Mouse (Mus musculus) midbrain, postnatal 0 days (tissue): ENCODE measurements at regions not wholly inside any gene's neighbourhood (a gene's known extent, or its start where the extent isn't known, plus 50 kb on each side); places are given as distances from the start of the nearest gene placed in this dataset.

Source experiments
- ATAC-seq: fragments of 200-750 bp; cut with Nextera tagmentation; 2 replicates; pipeline ENCODE4 v1.8.0; 2017; ENCODE audit warnings: moderate number of reproducible peaks, mild to moderate bottlenecking, moderate TSS enrichment, moderate library complexity; ENCODE audit not compliant: low FRiP score
- DNase-seq: peaks from one replicate; pipeline ENCODE4 v3.0.0-alpha.2; 2015; ENCODE audit warnings: low spot score
- H3K27ac ChIP-seq: fragments of 300-500 bp; sonication (generic); 2 replicates; pipeline ENCODE4 v1.5.1; 2014; ENCODE audit warnings: low read depth, mild to moderate bottlenecking, low read length, mixed read lengths
- H3K27me3 ChIP-seq: fragments of 300-500 bp; sonication (generic); 2 replicates; pipeline ENCODE4 v1.6.1; 2014; ENCODE audit warnings: low read length, control low read depth, mixed read lengths; ENCODE audit not compliant: insufficient read depth
- H3K36me3 ChIP-seq: fragments of 300-500 bp; sonication (generic); 2 replicates; pipeline ENCODE4 v1.6.1; 2014; ENCODE audit warnings: low read length, control low read depth, mixed read lengths; ENCODE audit not compliant: insufficient read depth
- H3K4me1 ChIP-seq: fragments of 300-500 bp; sonication (generic); 2 replicates; pipeline ENCODE4 v1.6.1; 2014; ENCODE audit warnings: mild to moderate bottlenecking, control low read depth, antibody characterized with exemption, low read length, mixed read lengths; ENCODE audit not compliant: insufficient read depth
- H3K4me2 ChIP-seq: fragments of 300-500 bp; sonication (generic); 2 replicates; pipeline ENCODE4 v1.6.1; 2014; ENCODE audit warnings: low read depth, mild to moderate bottlenecking, low read length, mixed read lengths; ENCODE audit not compliant: poor library complexity, severe bottlenecking
- H3K4me3 ChIP-seq: fragments of 300-500 bp; sonication (generic); 2 replicates; pipeline ENCODE4 v1.5.1; 2014; ENCODE audit warnings: low read depth, mild to moderate bottlenecking, low read length, moderate library complexity
- H3K9ac ChIP-seq: fragments of 300-500 bp; sonication (generic); replicated peaks from 2 replicates; pipeline ENCODE4 v1.6.1; 2014; ENCODE audit warnings: mild to moderate bottlenecking, low read length, moderate library complexity, mixed read lengths; ENCODE audit not compliant: poor library complexity, severe bottlenecking
- H3K9me3 ChIP-seq: fragments of 300-500 bp; sonication (generic); 2 replicates; pipeline ENCODE4 v1.6.1; 2016; ENCODE audit warnings: low read length, control low read depth
- CTCF ChIP-seq: IDR thresholded peaks from 2 replicates; pipeline ENCODE4 v1.5.1; 2016; ENCODE audit warnings: antibody characterized with exemption, mild to moderate bottlenecking
- WGBS: fragments of 180-500 bp; shearing (Covaris S2); extraction: QIAGEN DNeasy Blood & Tissue Kit; methylation state at CpG from one replicate; pipeline ENCODE4 v1.1.7; 2014; 5-methylcytosine and 5-hydroxymethylcytosine counted together

DNA sequence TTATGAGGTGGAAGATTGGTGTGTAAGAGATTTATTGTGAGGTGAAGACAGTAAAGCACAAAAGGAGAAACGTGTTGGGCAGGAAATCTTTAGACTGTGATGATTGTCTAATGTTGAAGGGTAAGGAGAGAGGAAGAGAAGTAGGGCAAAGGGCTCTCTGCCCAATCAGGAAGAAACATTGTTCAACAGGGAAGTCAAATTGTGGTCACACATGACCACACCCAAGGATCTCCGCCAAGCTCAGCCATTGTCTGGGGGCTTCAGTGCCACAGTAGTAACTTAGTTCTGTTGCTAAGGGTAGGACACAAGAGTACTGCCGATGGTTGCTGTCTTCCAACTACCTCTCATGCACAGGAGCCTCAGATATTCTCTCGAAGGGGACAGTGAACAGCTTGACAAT, 127.0 kb upstream of the Cdc42ep3 start:
- H3K9ac ChIP-seq, result no peak overlapping the region
- no peaks in the 10 kb centered on the region for H3K27me3 ChIP-seq
- no peak for TF ChIP-seq CTCF
- DNase-seq (no peak), ATAC-seq (no peak)
- no peaks in the 10 kb centered on the region for H3K4me1 ChIP-seq
- H3K27ac ChIP-seq, result no peak overlapping the region
- 81% methylated on average over 4 of the region's 4 CpGs for WGBS
- no peak overlapping the region for H3K4me2 ChIP-seq
- H3K36me3 ChIP-seq, result no peaks in the 10 kb centered on the region
- H3K9me3 ChIP-seq, result no peaks in the 10 kb centered on the region
- H3K4me3 ChIP-seq, result no peak overlapping the region

- Histone ChIP-seq H3K4me2 (no peak overlapping the region), H3K9me3 (no peaks in the 10 kb centered on the region), H3K27ac (no peak overlapping the region), H3K9ac (no peak overlapping the region), H3K4me3 (no peak overlapping the region), H3K36me3 (no peaks in the 10 kb centered on the region), H3K27me3 (no peaks in the 10 kb centered on the region), H3K4me1 (no peaks in the 10 kb centered on the region)
- 85% methylated on average over 5 of the region's 5 CpGs for WGBS
- no peak for TF ChIP-seq CTCF
- ATAC-seq, result no peak
- no peak for DNase-seq
Observed at GRCm38 (mm10) chr17:79485239-79485638, 126.4 kb upstream of the Rmdn2 start.

- ATAC-seq (no peak), DNase-seq (no peak)
- no peaks in the 10 kb centered on the region for H3K27me3 ChIP-seq
- no peak overlapping the region for H3K27ac ChIP-seq
- H3K4me3 ChIP-seq, result no peak overlapping the region
- no peak for TF ChIP-seq CTCF
- H3K9ac ChIP-seq, result no peak overlapping the region
- no peaks in the 10 kb centered on the region for H3K36me3 ChIP-seq
- no peaks in the 10 kb centered on the region for H3K4me1 ChIP-seq
- 87% methylated on average over 6 of the region's 6 CpGs for WGBS
- H3K4me2 ChIP-seq, result no peak overlapping the region
- no peaks in the 10 kb centered on the region for H3K9me3 ChIP-seq
Observed at GRCm38 (mm10) chr17:79489306-79489705, 122.4 kb upstream of the Rmdn2 start.

GRCm38 (mm10) chr17:79497629-79498028, 114.0 kb upstream of the Rmdn2 start:
- H3K4me2 ChIP-seq, result no peak overlapping the region
- H3K9me3 ChIP-seq, result no peaks in the 10 kb centered on the region
- no peak overlapping the region for H3K4me3 ChIP-seq
- no peaks in the 10 kb centered on the region for H3K27me3 ChIP-seq
- DNase-seq (no peak), ATAC-seq (no peak)
- 68% methylated on average over 4 of the region's 4 CpGs for WGBS
- H3K27ac ChIP-seq, result no peak overlapping the region
- no peaks in the 10 kb centered on the region for H3K4me1 ChIP-seq
- H3K9ac ChIP-seq, result no peak overlapping the region
- no peaks in the 10 kb centered on the region for H3K36me3 ChIP-seq
- no peak for TF ChIP-seq CTCF

DNA sequence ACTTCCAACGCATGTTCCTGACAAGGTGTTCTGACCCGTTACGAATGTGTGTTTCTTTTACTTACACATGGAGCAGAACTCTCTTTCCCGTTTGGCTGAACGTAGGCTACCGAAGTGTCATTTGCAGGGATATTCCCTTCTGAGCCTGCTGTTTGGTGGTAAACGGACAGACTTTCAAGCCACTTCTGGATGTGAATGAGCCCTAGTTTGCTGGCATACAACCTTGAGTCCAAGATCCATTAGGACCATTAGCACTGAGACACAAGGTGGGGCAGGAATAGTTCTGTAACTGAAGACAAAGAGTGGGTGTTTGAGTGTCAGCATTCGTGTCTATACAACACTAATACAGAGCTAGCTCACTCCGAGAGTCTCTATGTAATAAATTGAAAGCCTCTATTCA, 113.3 kb upstream of the Rmdn2 start:
- Histone ChIP-seq H3K27me3 (no peaks in the 10 kb centered on the region), H3K36me3 (no peaks in the 10 kb centered on the region), H3K4me1 (no peaks in the 10 kb centered on the region), H3K27ac (no peak overlapping the region), H3K9ac (no peak overlapping the region), H3K4me2 (no peak overlapping the region), H3K4me3 (no peak overlapping the region), H3K9me3 (no peaks in the 10 kb centered on the region)
- TF ChIP-seq CTCF, result no peak
- DNase-seq (no peak), ATAC-seq (no peak)
- WGBS, result 95% methylated on average over 9 of the region's 9 CpGs

DNA sequence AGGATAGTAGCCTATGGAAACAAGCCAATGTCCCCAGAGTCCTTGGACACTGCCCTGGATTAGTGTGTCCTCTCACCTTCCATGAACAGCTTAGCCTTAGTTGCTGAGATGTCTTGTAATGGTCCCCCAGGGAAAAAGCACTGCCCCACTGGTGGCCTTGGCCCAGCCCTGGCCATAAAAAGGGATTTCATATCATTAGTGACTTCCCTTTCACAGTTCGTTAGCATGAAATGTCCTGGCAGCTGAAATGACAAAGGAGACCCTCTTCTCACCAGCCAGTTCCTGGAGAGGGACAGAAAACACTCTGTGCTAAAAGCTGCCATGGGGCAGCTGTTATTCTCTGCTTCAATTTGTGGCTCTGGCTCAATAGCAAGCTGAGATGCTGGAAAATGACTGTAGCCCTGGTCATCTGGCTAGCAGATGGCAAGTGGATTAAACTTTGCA, 110.6 kb upstream of the Rmdn2 start:
- ATAC-seq, result peak; percentile 20; the same call in 1 of the 2 replicates
- H3K9me3 ChIP-seq, result no peaks in the 10 kb centered on the region
- no peaks in the 10 kb centered on the region for H3K4me1 ChIP-seq
- no peaks in the 10 kb centered on the region for H3K27me3 ChIP-seq
- no peak for TF ChIP-seq CTCF
- no peaks in the 10 kb centered on the region for H3K36me3 ChIP-seq
- H3K4me2 ChIP-seq, result no peak overlapping the region
- DNase-seq, result peak; percentile 86
- no peak overlapping the region for H3K9ac ChIP-seq
- H3K27ac ChIP-seq, result no peak overlapping the region
- H3K4me3 ChIP-seq, result no peak overlapping the region
- WGBS, result 35% methylated on average over 1 of the region's 1 CpGs
